Mouse (Mus musculus): ENCODE measurements around the gene Lrit3.
"Not testable (repeated sequence)": the region's sequence is repeated elsewhere in the genome, so short reads cannot be mapped to it uniquely, and the experiment has no call there.

Gene Lrit3

DNA sequence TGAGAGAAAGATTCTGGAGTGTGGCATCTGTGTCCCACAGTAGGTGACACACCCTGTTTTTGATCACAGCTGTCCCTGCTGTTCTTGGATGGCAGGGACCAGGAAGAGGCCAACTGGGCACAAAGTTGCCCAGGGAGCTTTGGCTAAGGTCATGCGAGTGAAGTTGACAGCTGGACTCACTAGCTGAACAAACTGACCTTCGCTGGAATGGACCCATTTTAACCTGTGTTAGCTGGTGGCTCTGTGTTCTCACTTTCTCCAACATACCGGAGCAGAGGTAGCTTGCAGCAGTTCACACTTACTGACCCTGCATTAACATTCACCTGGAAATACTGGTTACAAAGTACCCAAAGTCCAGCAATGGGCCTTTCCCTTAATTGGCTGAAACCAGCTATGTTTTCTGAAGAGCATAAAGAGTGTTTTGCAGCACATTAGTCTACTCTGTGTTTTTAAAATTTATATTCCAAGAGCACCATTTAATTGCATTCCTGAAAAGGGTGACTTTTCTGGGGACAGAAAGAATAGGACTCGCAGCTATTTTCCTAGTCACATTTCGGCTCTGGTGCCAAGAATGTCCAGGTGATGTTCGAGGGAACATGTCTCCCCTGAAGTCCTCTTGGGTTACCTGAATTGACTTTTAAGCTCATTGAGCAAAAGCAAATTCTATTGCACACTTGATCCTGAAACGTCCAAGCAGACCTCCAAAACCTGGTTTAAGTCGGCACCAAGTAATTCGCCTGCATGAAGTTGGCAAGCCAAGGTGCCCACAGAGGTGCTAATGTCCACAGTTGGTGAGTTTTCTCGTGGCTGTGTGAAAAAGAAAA is 36.6 kb downstream of the Lrit3 start:
- no peak for DNase-seq

DNA sequence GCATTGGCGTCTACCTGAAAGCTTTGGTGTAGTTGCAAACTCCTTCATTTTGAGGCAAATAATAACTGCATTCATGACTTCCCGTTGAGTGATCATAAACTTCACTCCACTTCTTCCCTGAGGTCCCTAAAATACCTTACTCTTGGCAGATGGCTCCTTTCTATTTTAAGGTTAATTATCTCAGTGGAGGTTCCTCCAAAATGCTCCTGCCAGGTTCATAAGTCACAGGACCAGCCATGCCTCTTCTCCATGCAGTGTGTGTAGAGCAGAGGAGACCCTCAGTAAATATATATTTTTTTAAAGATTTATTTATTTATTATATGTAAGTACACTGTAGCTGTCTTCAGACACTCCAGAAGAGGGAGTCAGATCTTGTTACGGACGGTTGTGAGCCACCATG is 37.7 kb downstream of the Lrit3 start:
- no peak for DNase-seq

DNA sequence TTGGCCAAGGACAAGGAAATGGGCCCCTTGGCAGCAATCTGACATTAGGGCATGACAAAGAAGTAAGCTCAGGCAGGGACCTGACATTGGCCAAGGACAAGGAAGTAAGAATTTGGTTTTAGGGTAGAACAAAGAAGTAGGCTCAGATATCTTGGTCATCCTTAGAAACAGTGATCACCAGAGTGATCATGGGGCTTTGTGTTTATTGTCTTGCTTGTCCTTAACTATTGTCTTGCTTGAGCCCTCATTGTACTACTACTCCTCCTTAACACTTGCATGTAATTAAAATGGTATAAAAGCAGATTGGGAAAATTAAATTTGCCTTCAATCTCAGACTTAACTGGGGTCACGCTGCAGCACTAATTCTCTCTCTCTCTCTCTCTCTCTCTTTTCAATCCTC is 46.2 kb downstream of the Lrit3 start:
- not testable (repeated sequence) for DNase-seq

DNA sequence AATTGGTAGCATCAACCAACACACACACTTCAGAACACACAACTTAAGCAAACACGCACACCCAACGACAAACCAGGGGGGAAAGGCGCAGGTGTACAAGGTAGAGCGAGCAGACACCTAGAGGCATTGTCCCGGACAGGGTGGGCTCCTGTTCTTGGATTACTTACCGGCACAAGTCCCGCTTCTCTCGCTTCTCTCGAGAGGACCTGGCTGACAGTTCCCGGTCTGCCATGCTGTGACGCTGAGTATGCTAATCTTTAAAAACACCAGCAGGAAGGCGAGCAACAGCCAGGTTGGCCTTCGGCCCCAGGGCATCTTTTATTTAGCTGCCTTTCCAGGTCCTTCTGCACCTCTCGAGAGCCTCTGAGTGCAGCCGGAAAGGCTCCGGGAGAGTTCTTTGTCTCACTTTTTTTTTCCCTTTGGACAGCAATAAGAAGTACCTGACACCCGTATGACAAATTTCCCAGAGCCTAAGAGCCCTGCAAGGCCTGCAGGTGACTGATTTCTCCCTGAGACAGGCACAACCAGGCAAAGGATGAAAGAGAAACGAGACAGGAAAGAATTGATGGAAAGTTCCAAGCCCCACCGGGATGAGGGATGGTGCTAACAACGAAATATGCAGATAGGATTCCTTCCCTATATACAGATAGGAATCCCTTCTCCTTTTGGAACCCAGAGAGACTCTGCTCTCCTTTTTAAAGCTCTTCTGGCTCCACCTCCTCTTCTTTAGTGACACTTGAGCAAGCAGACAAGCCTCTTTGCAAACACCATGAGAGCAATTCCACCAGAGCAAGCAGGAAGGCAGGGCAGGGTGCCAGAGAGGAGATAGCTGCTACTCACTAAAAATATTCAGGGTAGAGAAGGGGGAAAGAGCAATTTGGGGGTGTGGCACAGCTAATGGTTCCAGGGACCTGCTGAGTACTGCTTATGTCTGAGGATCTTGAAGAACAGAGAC is 48.9 kb downstream of the Lrit3 start, which contains the start of gene Egf:
TSS of gene Egf (minus strand) at position 667 of the 955 bp plus-strand sequence.
- DNase-seq, result no peak

DNA sequence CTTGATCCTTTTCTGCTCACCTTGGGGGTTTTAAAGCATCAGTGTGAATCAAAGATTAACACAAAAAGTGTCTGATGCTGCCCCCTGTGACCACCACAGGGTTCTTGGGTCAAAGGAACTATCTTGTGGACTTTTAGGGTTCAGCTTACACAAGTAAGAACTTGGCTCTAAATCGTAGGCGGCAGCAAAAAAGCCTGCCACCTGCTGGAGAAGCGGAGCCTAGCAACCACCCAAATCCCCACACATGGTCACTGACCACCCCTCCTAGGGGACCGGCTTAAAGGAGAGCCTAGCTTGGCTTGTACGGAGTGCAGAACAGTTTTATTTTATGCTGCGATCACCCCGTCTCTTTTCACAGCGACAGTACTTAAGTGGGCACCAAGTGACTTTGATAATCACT is 59.0 kb downstream of the Lrit3 start:
- DNase-seq, result no peak

DNA sequence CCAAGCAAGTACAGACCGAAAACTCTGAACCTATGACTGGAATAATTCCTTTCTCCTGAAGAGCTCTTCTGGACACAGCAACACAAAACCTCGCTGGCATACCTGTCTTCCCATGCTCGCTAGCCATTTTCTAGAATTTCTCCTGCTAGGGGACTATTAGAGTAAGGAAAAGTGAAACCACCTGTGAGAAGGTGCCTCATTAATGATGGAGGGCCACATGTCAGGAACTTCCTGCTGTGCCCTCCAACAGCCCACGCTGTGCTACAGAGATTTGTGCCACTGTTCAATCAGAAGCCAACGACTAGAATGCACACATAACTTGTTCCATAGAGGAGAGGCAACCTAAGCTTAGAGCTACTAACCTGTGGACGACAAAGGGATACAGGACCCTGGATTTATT is 61.0 kb downstream of the Lrit3 start:
- DNase-seq, result no peak

DNA sequence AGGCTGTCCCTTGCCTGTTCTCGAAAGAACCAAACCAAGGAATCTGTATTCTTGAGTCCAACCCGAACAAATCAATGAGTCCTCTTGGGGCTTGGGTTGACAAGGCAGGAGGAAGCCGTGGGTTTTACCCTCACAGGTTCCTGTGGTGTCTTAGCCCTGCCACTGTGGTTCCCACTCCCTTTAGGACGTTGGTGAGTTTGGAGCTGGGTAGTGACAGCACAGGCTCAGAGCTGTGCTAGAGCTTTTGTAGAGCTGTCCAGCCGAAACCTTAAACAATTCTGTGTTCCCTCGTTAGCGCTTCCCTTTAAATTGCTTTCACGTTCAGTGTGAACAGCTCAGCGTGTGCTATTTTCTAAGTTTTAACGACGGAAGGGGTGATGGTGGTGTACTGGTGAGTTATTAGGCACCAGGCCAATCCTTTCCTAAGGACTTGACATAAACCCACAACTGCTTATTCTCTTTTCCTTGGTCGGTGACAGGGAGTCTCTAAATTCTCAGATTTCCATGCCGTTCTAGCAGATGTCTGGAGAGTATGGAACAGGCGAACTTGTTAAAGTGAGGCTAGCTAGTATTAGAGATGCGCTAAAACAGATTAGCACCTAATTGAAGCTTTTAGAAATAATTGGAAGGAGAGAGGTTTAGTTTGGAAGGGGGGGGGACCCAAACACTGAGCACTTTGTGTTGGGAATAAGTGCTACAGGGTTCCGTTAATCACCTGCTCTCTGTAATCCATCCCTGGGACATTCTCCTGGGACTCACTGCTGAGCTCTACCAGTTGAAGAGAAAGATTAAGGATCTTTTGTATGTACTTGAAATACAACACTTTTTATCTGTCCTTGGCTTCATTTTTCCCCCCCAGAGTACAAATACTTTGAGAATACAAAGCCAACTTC is 65.3 kb downstream of the Lrit3 start:
- DNase-seq, result no peak

All from layer of hippocampus, adult 9-11 months (tissue).